Mouse (Mus musculus): ENCODE data around the gene Ecm1. TPM values are rescaled to one million over a fixed set of nuclear protein-coding genes. Genes with fewer than 3 reads are reported as not detected.
"Not testable (repeated sequence)": the region's sequence is repeated elsewhere in the genome, so short reads cannot be mapped to it uniquely, and the experiment has no call there.

The Ecm1 gene
- polyA plus RNA-seq, 1 experiment from 2014 or later, result 10.3 TPM

DNA sequence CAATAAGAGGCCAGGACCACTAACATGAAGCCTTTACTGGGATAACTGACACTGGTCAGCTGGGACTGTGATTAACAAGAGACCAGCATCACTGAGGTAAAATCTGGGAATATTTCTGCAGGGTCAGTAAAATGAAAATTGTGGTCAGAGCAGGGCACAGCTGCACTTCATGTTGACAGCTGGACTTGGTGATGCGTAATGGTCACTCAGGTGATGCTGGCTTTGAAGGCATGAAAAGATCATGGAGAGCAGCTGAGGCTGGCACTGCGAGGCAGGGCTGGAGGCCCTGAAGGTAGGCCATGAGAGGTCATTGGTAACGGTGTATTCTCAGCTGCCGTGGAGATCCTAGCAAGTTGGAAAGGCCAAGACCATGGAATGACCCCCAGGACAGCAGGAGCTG lies 41.1 kb downstream of the Ecm1 start:
- Histone ChIP-seq H3K4me1 (ENCODE audit: control insufficient read depth, insufficient read depth, low read depth, low read length) (peaks cover 3% of the 10 kb centered on the region; the same call in 1 of the 2 replicates), H3K36me3 (ENCODE audit: control insufficient read depth, insufficient read depth, low read length) (no peaks in the 10 kb centered on the region), H3K4me3 (ENCODE audit: low read length) (no peak overlapping the region), H3K27me3 (replicated peaks; ENCODE audit: control insufficient read depth, insufficient read depth, low read length) (no peaks in the 10 kb centered on the region), H3K4me2 (ENCODE audit: low read length) (no peak overlapping the region), H3K9ac (ENCODE audit: low read depth, low read length) (no peak overlapping the region), H3K9me3 (ENCODE audit: control insufficient read depth, low read length) (no peaks in the 10 kb centered on the region), H3K27ac (ENCODE audit: low read depth, low read length) (no peak overlapping the region)
- no peak for ATAC-seq
- 94% methylated on average over 4 of the region's 4 CpGs for WGBS

DNA sequence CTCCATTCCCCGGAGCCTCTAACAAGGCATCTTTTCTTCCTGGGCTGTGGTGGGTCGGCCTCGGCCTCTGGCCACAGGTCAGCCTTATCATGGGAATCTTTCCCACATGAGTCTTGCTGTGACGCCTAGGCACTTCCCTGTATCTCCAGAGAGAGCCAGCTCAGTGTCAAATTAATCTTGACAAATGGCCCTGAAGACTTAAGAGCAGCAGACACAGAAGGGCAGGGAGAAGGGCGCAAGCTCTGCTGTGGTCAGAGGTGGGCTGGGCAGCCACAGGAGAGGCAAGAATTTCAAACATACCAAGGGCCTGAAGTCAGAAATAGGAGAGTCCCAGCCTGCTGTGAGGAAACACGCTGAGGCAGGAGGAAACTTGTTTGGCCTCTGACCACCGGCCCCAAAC lies 43.0 kb downstream of the Ecm1 start:
- 40% methylated on average over 7 of the region's 7 CpGs for WGBS
- no peak for ATAC-seq
- Histone ChIP-seq H3K36me3 (ENCODE audit: control insufficient read depth, insufficient read depth, low read length) (no peaks in the 10 kb centered on the region), H3K9me3 (ENCODE audit: control insufficient read depth, low read length) (no peaks in the 10 kb centered on the region), H3K4me3 (ENCODE audit: low read length) (no peak overlapping the region), H3K9ac (ENCODE audit: low read depth, low read length) (no peak overlapping the region), H3K4me1 (ENCODE audit: control insufficient read depth, insufficient read depth, low read depth, low read length) (no peaks in the 10 kb centered on the region; the same call in 1 of the 2 replicates), H3K27me3 (replicated peaks; ENCODE audit: control insufficient read depth, insufficient read depth, low read length) (no peaks in the 10 kb centered on the region), H3K4me2 (ENCODE audit: low read length) (no peak overlapping the region), H3K27ac (ENCODE audit: low read depth, low read length) (no peak overlapping the region)

DNA sequence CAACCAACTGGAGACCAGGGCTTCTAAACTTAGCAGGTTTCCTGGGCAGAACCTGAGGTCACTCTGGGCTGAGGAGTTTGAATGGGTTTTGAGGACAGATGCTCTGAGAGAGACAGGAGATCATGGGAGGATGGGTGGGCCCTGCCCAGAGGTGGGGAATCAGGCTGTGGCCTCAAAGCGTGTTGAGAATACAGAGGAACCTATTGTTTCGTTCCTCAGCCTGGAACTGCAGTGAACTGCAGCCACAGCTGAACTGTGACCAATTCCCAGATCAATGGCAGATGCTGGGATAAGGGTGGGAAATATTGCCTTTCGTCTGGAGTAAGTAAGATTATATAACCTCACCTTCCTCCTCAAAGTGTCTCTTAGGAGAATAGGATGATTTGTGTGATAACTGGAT lies 43.6 kb downstream of the Ecm1 start:
- no peaks in the 10 kb centered on the region; the same call in 1 of the 2 replicates for H3K4me1 ChIP-seq (ENCODE audit: control insufficient read depth, insufficient read depth, low read depth, low read length)
- no peak overlapping the region for H3K4me2 ChIP-seq (ENCODE audit: low read length)
- H3K9ac ChIP-seq (ENCODE audit: low read depth, low read length), result no peak overlapping the region
- no peak for ATAC-seq
- 25% methylated on average over 3 of the region's 3 CpGs for WGBS
- no peak overlapping the region for H3K27ac ChIP-seq (ENCODE audit: low read depth, low read length)
- no peaks in the 10 kb centered on the region for H3K36me3 ChIP-seq (ENCODE audit: control insufficient read depth, insufficient read depth, low read length)
- H3K27me3 ChIP-seq (replicated peaks; ENCODE audit: control insufficient read depth, insufficient read depth, low read length), result no peaks in the 10 kb centered on the region
- H3K4me3 ChIP-seq (ENCODE audit: low read length), result no peak overlapping the region
- H3K9me3 ChIP-seq (ENCODE audit: control insufficient read depth, low read length), result no peaks in the 10 kb centered on the region

- Histone ChIP-seq H3K4me2 (ENCODE audit: low read length) (no peak overlapping the region), H3K4me1 (ENCODE audit: control insufficient read depth, insufficient read depth, low read depth, low read length) (no peaks in the 10 kb centered on the region; the same call in 1 of the 2 replicates), H3K9ac (ENCODE audit: low read depth, low read length) (no peak overlapping the region), H3K27ac (ENCODE audit: low read depth, low read length) (no peak overlapping the region), H3K36me3 (ENCODE audit: control insufficient read depth, insufficient read depth, low read length) (no peaks in the 10 kb centered on the region), H3K27me3 (replicated peaks; ENCODE audit: control insufficient read depth, insufficient read depth, low read length) (no peaks in the 10 kb centered on the region), H3K4me3 (ENCODE audit: low read length) (no peak overlapping the region), H3K9me3 (ENCODE audit: control insufficient read depth, low read length) (no peaks in the 10 kb centered on the region)
- WGBS, result 87% methylated on average over 11 of the region's 11 CpGs
- ATAC-seq, result no peak
These were observed 44.3 kb downstream of the Ecm1 start for GRCm38 (mm10) chr3:95694808-95695703.

DNA sequence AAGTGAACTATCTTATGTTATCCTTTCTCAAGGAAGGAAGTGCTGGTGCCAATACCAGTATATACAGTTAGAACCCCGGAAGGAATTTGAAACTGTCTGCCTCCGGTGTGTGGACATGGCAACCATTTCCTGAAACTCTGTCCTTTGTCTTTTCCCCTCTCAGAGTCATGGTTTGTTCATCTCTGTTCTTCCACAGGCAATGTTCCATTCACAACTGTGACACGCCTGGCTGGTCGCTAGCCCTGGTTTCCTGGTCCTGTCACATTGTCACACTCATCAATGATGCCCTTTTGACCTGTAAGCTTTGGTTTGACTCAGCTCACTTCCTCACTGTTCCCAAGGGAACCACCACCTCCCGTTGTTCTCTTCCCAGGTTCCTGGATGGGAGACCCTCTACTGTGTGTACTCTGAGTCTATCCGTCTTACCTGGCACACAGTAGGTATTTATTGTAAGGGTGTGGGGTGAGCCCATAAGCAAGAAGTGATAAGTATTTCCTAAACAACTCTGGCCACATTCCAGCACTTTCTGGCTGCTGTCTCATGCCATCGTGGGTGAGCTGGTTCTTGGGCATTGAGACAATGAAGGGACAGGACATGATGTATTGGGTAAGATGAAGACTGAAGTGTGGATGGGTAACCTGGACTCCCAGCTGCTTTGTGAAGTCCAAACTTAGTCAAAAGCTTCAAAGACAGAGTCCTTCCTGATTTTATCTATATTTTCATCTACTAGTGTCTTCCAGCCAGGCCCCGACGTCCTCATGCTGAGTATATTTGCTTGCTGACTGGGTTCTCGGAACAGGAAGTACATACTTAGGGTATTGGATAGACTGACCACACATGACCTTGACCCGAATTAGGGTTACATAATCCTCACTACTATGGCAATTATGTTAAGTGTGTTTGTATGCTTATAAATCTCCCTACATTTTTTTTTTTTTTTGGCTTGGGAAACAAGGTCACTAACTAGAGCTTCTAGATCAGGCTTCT lies 45.3 kb downstream of the Ecm1 start:
- Histone ChIP-seq H3K4me3 (ENCODE audit: low read length) (no peak overlapping the region), H3K27ac (ENCODE audit: low read depth, low read length) (no peak overlapping the region), H3K4me1 (ENCODE audit: control insufficient read depth, insufficient read depth, low read depth, low read length) (no peaks in the 10 kb centered on the region; the same call in 1 of the 2 replicates), H3K27me3 (replicated peaks; ENCODE audit: control insufficient read depth, insufficient read depth, low read length) (no peaks in the 10 kb centered on the region), H3K36me3 (ENCODE audit: control insufficient read depth, insufficient read depth, low read length) (no peaks in the 10 kb centered on the region), H3K4me2 (ENCODE audit: low read length) (no peak overlapping the region), H3K9me3 (ENCODE audit: control insufficient read depth, low read length) (no peaks in the 10 kb centered on the region), H3K9ac (ENCODE audit: low read depth, low read length) (no peak overlapping the region)
- no peak for ATAC-seq
- WGBS, result 59% methylated on average over 11 of the region's 11 CpGs

GRCm38 (mm10) chr3:95692677-95693076 lies 46.7 kb downstream of the Ecm1 start:
- Histone ChIP-seq H3K36me3 (ENCODE audit: control insufficient read depth, insufficient read depth, low read length) (no peaks in the 10 kb centered on the region), H3K4me2 (ENCODE audit: low read length) (no peak overlapping the region), H3K27ac (ENCODE audit: low read depth, low read length) (no peak overlapping the region), H3K4me3 (ENCODE audit: low read length) (no peak overlapping the region), H3K9ac (ENCODE audit: low read depth, low read length) (no peak overlapping the region), H3K9me3 (ENCODE audit: control insufficient read depth, low read length) (no peaks in the 10 kb centered on the region), H3K27me3 (replicated peaks; ENCODE audit: control insufficient read depth, insufficient read depth, low read length) (no peaks in the 10 kb centered on the region), H3K4me1 (ENCODE audit: control insufficient read depth, insufficient read depth, low read depth, low read length) (peaks cover 6% of the 10 kb centered on the region)
- 86% methylated on average over 6 of the region's 6 CpGs for WGBS
- ATAC-seq, result no peak

GRCm38 (mm10) chr3:95690552-95690951 lies 48.8 kb downstream of the Ecm1 start:
- ATAC-seq; H3K9me3 ChIP-seq (ENCODE audit: control insufficient read depth, low read length); H3K4me2 ChIP-seq (ENCODE audit: low read length); H3K36me3 ChIP-seq (ENCODE audit: control insufficient read depth, insufficient read depth, low read length); H3K9ac ChIP-seq (ENCODE audit: low read depth, low read length); H3K4me3 ChIP-seq (ENCODE audit: low read length); H3K27ac ChIP-seq (ENCODE audit: low read depth, low read length); H3K27me3 ChIP-seq (replicated peaks; ENCODE audit: control insufficient read depth, insufficient read depth, low read length): not testable (repeated sequence)
- H3K4me1 ChIP-seq (ENCODE audit: control insufficient read depth, insufficient read depth, low read depth, low read length), result peaks cover 12% of the 10 kb centered on the region
- WGBS, result 95% methylated on average over 2 of the region's 2 CpGs

DNA sequence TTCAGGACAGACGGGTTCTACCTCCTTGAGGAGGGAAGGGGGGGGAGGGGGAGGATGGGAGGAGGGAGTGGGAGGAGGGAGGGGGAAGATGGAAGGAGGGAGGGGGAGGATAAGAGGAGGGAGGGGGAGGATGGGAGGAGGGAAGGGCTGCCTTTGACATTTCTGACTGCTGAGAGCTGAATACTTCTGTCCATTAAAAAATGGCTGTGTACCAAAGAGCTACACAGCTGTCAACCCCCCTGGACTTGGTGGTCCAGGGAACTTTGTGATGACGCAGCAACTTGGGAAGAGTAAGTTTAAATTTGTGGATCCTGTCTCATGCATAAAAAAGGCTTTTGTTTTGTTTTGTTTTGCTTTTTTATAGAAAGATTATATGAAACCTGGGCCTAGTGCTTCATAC lies 49.4 kb downstream of the Ecm1 start:
- no peak overlapping the region for H3K9ac ChIP-seq (ENCODE audit: low read depth, low read length)
- no peaks in the 10 kb centered on the region for H3K9me3 ChIP-seq (ENCODE audit: control insufficient read depth, low read length)
- no peaks in the 10 kb centered on the region for H3K36me3 ChIP-seq (ENCODE audit: control insufficient read depth, insufficient read depth, low read length)
- H3K4me3 ChIP-seq (ENCODE audit: low read length), result no peak overlapping the region
- ATAC-seq, result no peak
- peaks cover 12% of the 10 kb centered on the region for H3K4me1 ChIP-seq (ENCODE audit: control insufficient read depth, insufficient read depth, low read depth, low read length)
- no peak overlapping the region for H3K27ac ChIP-seq (ENCODE audit: low read depth, low read length)
- no peak overlapping the region for H3K4me2 ChIP-seq (ENCODE audit: low read length)
- WGBS, result 39% methylated on average over 2 of the region's 2 CpGs
- no peaks in the 10 kb centered on the region for H3K27me3 ChIP-seq (replicated peaks; ENCODE audit: control insufficient read depth, insufficient read depth, low read length)

All from hindbrain, embryonic 16.5 days (tissue).